Mouse (Mus musculus) embryo, embryonic 11.5 days (tissue): Measurements from ENCODE around the gene Txndc15.
"Not testable (repeated sequence)": the region's sequence is repeated elsewhere in the genome, so short reads cannot be mapped to it uniquely, and the experiment has no call there.

Experiments used
- DNase-seq: peaks from one replicate; pipeline ENCODE4 v3.0.0-alpha.2; 2012; ENCODE audit warnings: low read depth, low spot score

Txndc15 gene

GRCm38 (mm10) chr13:55714501-55715166, at the start of gene Txndc15:
TSS of gene Txndc15 (plus strand) at chr13:55714650.
- peak; percentile 81 for DNase-seq

GRCm38 (mm10) chr13:55668550-55668949, 45.9 kb upstream of the Txndc15 start:
- peak; percentile 7 for DNase-seq

- no peak for DNase-seq
These were observed 41.7 kb upstream of the Txndc15 start for GRCm38 (mm10) chr13:55672711-55673110.

- no peak for DNase-seq
These were observed 37.1 kb upstream of the Txndc15 start for GRCm38 (mm10) chr13:55677364-55677763.

- DNase-seq: no peak
These were observed 32.2 kb upstream of the Txndc15 start for GRCm38 (mm10) chr13:55682201-55682600.

GRCm38 (mm10) chr13:55683581-55683980, 30.9 kb upstream of the Txndc15 start:
- DNase-seq: no peak

- no peak for DNase-seq
These were observed 28.3 kb upstream of the Txndc15 start for GRCm38 (mm10) chr13:55686107-55686633.

GRCm38 (mm10) chr13:55687927-55688602, 26.4 kb upstream of the Txndc15 start:
- peak; percentile 37 for DNase-seq

- peak; percentile 93 for DNase-seq
These were observed 21.8 kb upstream of the Txndc15 start, which contains the start of gene B230219D22Rik for GRCm38 (mm10) chr13:55692535-55693242. TSS of gene B230219D22Rik (plus strand) at chr13:55693124.

- DNase-seq: no peak
These were observed 21.2 kb upstream of the Txndc15 start for GRCm38 (mm10) chr13:55693243-55693721.

- no peak for DNase-seq
These were observed 20.3 kb upstream of the Txndc15 start for GRCm38 (mm10) chr13:55694110-55694509.

- DNase-seq: not testable (repeated sequence)
These were observed 18.5 kb upstream of the Txndc15 start for GRCm38 (mm10) chr13:55695989-55696388.

GRCm38 (mm10) chr13:55704301-55704700, 10.1 kb upstream of the Txndc15 start:
- no peak for DNase-seq

- DNase-seq: no peak
These were observed 1.6 kb upstream of the Txndc15 start for GRCm38 (mm10) chr13:55712846-55713245.

GRCm38 (mm10) chr13:55715167-55715512, 690 bp downstream of the Txndc15 start:
- DNase-seq: no peak

GRCm38 (mm10) chr13:55715908-55716510, 1.6 kb downstream of the Txndc15 start:
- no peak for DNase-seq

- DNase-seq: no peak
These were observed 7.1 kb downstream of the Txndc15 start for GRCm38 (mm10) chr13:55721516-55721915.

- DNase-seq: no peak
These were observed 7.5 kb downstream of the Txndc15 start for GRCm38 (mm10) chr13:55721995-55722394.

GRCm38 (mm10) chr13:55726598-55727119, 12.2 kb downstream of the Txndc15 start:
- DNase-seq: no peak

GRCm38 (mm10) chr13:55727120-55727838, 12.8 kb downstream of the Txndc15 start, which contains the start of gene Pcbd2:
TSS of gene Pcbd2 (plus strand) at chr13:55727368.
- DNase-seq: peak; percentile 67

GRCm38 (mm10) chr13:55727839-55728238, 13.4 kb downstream of the Txndc15 start:
- DNase-seq: peak; percentile 61
